Mouse (Mus musculus) CD4-positive naive resting alpha-beta T cell, adult 76 days (primary cell): Measurements from ENCODE around the gene Gjc3. TPM values are rescaled to one million over a fixed set of nuclear protein-coding genes. Genes with fewer than 3 reads are reported as not detected.

Source experiments
- total RNA-seq: library from RNA; stranded (reverse); gene quantifications from one replicate; pipeline ENCODE4 v1.2.4, GENCODE M21; 2023

Gjc3 gene
- total RNA-seq: not detected

DNA sequence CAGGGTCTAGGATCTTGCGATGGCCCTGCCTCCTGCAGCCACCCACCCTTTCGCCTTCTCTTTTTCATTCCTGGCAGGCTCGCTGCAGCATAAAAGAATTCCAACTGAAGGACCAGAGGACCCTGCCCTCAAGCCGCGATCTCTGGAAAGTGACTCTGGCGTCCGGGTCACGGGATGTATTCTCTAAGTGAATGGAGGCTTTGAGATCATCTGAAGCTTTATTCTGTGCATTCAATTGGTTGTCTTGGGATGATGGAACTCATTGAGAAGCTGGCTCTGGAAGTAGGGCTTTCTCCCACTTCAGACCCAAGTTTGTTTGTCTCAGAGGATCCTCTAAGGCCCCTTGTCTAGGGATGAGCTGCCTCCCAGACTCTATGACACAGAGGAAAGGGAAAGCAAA lies at the start of gene Gjc3:
Gene Gjc3, minus strand, starts transcription at position 154 of the 400 bp plus-strand sequence.

GRCm38 (mm10) chr5:137981300-137981699 lies 18.4 kb upstream of the Gjc3 start, which contains the start of gene Azgp1:
TSS of gene Azgp1 (plus strand) at chr5:137981520.

DNA sequence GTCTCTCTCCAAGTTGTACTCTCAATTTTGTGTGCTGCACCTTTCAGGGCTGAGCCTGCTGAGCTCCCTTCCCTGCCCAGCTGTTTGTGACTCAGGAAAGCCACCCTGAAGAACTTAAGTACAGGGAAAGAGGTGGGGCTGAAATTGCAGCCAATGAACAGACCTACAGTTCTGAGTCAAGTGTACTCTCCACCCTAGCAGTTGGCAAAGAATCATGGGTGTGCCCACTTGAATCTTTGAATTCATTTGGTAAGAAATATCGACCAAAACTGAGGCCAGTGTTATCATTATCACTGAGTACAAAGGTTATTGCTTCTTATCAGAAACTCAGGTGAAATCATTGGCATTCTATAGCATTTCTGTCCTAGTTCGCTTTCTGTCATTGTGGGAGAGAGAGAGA lies 41.4 kb downstream of the Gjc3 start, which contains the start of gene Cyp3a13:
Gene Cyp3a13, minus strand, starts transcription at position 88 of the 400 bp plus-strand sequence.

Other genes with a start within 250 kb of the Gjc3 start
- 2.0 TPM for gene Nyap1, start 221.5 kb downstream of the Gjc3 start, total RNA-seq
- gene Tsc22d4, start 217.4 kb downstream of the Gjc3 start, total RNA-seq: 183 TPM
- gene Ppp1r35, start 184.2 kb downstream of the Gjc3 start, total RNA-seq: 18.2 TPM
- gene Mepce, start 175.4 kb downstream of the Gjc3 start, total RNA-seq: 212 TPM
- gene Zcwpw1, start 175.3 kb downstream of the Gjc3 start, total RNA-seq: 14.8 TPM
- 6.1 TPM for gene Pilra, start 126.8 kb downstream of the Gjc3 start, total RNA-seq
- 4.0 TPM for gene Pilrb1, start 105.0 kb downstream of the Gjc3 start, total RNA-seq
- gene Pilrb2, start 91.3 kb downstream of the Gjc3 start, total RNA-seq: 3.1 TPM
- gene Cyp3a13, start 41.5 kb downstream of the Gjc3 start, total RNA-seq: not detected
- not detected for gene Azgp1, start 18.4 kb upstream of the Gjc3 start, total RNA-seq
- gene Smok3a, start 58.2 kb upstream of the Gjc3 start, total RNA-seq: not detected
- gene Smok3b, start 58.3 kb upstream of the Gjc3 start, total RNA-seq: not detected
- not detected for gene Smok3c, start 90.1 kb upstream of the Gjc3 start, total RNA-seq
- 29.9 TPM for gene Zkscan1, start 122.0 kb upstream of the Gjc3 start, total RNA-seq
- 14.7 TPM for gene Zscan21, start 153.8 kb upstream of the Gjc3 start, total RNA-seq
- 8.2 TPM for gene Zfp113, start 192.6 kb upstream of the Gjc3 start, total RNA-seq
- 54.9 TPM for gene Cops6, start 198.0 kb upstream of the Gjc3 start, total RNA-seq
- gene Ap4m1, start 208.9 kb upstream of the Gjc3 start, total RNA-seq: 23.3 TPM
- gene Mcm7, start 209.3 kb upstream of the Gjc3 start, total RNA-seq: 83.6 TPM
- gene Taf6, start 224.4 kb upstream of the Gjc3 start, total RNA-seq: 21.1 TPM
- 17.2 TPM for gene Cnpy4, start 224.4 kb upstream of the Gjc3 start, total RNA-seq
- 1.0 TPM for gene Mblac1, start 231.2 kb upstream of the Gjc3 start, total RNA-seq